Mouse (Mus musculus): ENCODE measurements at regions not wholly inside any gene's neighbourhood (a gene's known extent, or its start where the extent isn't known, plus 50 kb on each side); places are given as distances from the start of the nearest gene placed in this dataset.

GRCm38 (mm10) chr1:63828174-63828844 is 59.2 kb upstream of the 4933402D24Rik start:
- no peak for DNase-seq

DNA sequence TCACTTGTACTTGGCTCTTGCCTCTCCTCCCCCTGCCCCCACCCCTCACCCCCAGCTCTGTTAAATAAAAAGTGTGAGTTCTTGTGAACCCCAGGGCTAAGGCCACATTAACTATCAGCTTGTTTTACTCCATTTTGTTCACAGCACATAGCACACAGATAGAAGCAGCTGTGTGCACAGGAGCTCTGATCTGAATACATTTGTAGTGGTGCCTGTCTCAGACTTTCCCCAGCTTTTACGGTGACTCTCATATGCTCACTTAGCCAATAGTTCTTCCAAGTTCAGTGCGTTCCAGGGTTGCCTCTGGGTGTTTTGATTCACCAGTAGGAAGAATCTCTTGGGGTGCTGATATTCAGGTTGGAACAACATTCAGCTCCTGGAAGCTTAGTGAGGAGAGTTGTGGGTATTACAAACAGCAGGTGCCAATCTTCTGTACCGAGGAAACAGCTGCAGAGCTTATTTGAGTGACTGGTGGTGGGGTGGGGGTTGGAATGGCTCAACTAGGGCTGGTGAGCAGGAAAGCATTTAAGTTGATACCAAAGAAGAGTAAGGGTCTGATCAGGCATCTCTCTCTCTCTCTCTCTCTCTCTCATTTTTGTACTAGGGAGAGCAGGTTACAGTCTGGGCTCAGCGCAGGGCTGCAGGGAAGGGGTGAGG is 51.7 kb upstream of the 4933402D24Rik start:
- no peak for DNase-seq

GRCm38 (mm10) chr1:63819536-63820254 is 50.6 kb upstream of the 4933402D24Rik start:
- no peak for DNase-seq
